Mouse (Mus musculus) hematopoietic stem cell, adult 5-6 weeks (primary cell): Measurements from ENCODE around the gene Gnai3. TPM values are rescaled to one million over a fixed set of nuclear protein-coding genes. Genes with fewer than 3 reads are reported as not detected.
A peak's percentile ranks its signal among the peaks of the same experiment; 100 is the strongest.

Experiments used
- ATAC-seq, 2 experiments: fragments of 125-278 bp in 1 of 2; replicated peaks in 1 of 2; 2 replicates each; pipeline ENCODE4 v1.8.0; 2016 to 2017; ENCODE audit warnings: inconsistent platforms in 2 of 2, mild to moderate bottlenecking in 2 of 2, moderate number of reproducible peaks in 2 of 2, low read depth in 1 of 2, moderate TSS enrichment in 1 of 2; ENCODE audit not compliant: low FRiP score in 2 of 2, poor library complexity in 2 of 2, severe bottlenecking in 2 of 2, insufficient read depth in 1 of 2, low TSS enrichment in 1 of 2
- total RNA-seq: library from RNA; stranded (forward); fragments of 172-1452, 232-1000 nt; gene quantifications from 2 replicates; pipeline ENCODE4 v1.2.3, GENCODE M21; 2017

Gnai3 gene
- total RNA-seq, 1 experiment from 2014 or later, result 171 TPM

- peak in 1 of 2 experiments; percentile 51; a peak in 1 of 4 replicates for ATAC-seq
These were observed 20.7 kb upstream of the Gnai3 start for GRCm38 (mm10) chr3:108166486-108167211.

GRCm38 (mm10) chr3:108165532-108166315, 19.8 kb upstream of the Gnai3 start:
- ATAC-seq, result no peak

- ATAC-seq, result peak; percentile 68 to 85; a peak in 3 of 4 replicates
These were observed 18.9 kb upstream of the Gnai3 start for GRCm38 (mm10) chr3:108164807-108165206.

GRCm38 (mm10) chr3:108164091-108164490, 18.1 kb upstream of the Gnai3 start:
- ATAC-seq, result no peak

GRCm38 (mm10) chr3:108158383-108159037, 12.6 kb upstream of the Gnai3 start:
- no peak for ATAC-seq

- ATAC-seq, result no peak
These were observed 8.7 kb upstream of the Gnai3 start, which contains the start of gene Gpr61 for GRCm38 (mm10) chr3:108154656-108155055. Gpr61 (minus strand) TSS chr3:108154882.

GRCm38 (mm10) chr3:108152290-108152689, 6.3 kb upstream of the Gnai3 start:
- no peak for ATAC-seq

GRCm38 (mm10) chr3:108147386-108148235, 1.7 kb upstream of the Gnai3 start:
- ATAC-seq, result peak; percentile 51 to 64; a peak in 3 of 4 replicates

- no peak for ATAC-seq
These were observed 725 bp upstream of the Gnai3 start for GRCm38 (mm10) chr3:108146671-108147070.

- ATAC-seq, result no peak
These were observed 5.2 kb downstream of the Gnai3 start for GRCm38 (mm10) chr3:108140786-108141185.

GRCm38 (mm10) chr3:108139113-108139512, 6.8 kb downstream of the Gnai3 start:
- ATAC-seq, result no peak

- 0 out of 4 replicates have a peak, but pooled peaks of 1 of the 2 experiments have one; percentile 18 for ATAC-seq
These were observed 11.2 kb downstream of the Gnai3 start for GRCm38 (mm10) chr3:108134701-108135100.

GRCm38 (mm10) chr3:108132484-108132883, 13.5 kb downstream of the Gnai3 start:
- peak in 1 of 2 experiments; percentile 52; a peak in 1 of 4 replicates for ATAC-seq

GRCm38 (mm10) chr3:108131821-108132220, 14.1 kb downstream of the Gnai3 start:
- no peak for ATAC-seq

- no peak for ATAC-seq
These were observed 14.7 kb downstream of the Gnai3 start for GRCm38 (mm10) chr3:108131216-108131615.

- no peak for ATAC-seq
These were observed 16.1 kb downstream of the Gnai3 start for GRCm38 (mm10) chr3:108129804-108130203.

- no peak for ATAC-seq
These were observed 16.6 kb downstream of the Gnai3 start for GRCm38 (mm10) chr3:108129367-108129766.
